ENCODE assay signal across 8 mouse cellular contexts in genomic region chr2:179976628-179977343, GRCm38 (mm10). TPM values are rescaled to one million over a fixed set of nuclear protein-coding genes. Genes with fewer than 3 reads are reported as not detected.
DNase-seq lines count a peak whose midpoint lies in the region; ATAC-seq and TF ChIP-seq lines count a peak whose summit lies in the region.

Gene Taf4 (minus strand): TSS chr2:179976646.

- H3K9me3 ChIP-seq in ES-Bruce4 (replicated peaks; ENCODE audit: control insufficient read depth, insufficient read depth, low read length, poor library complexity, severe bottlenecking), result no peaks in the 10 kb centered on the region
- H3K9me3 ChIP-seq in forebrain, embryonic 14.5 days (replicated peaks; ENCODE audit: control insufficient read depth, low read length), result no peaks in the 10 kb centered on the region
- H3K9me3 ChIP-seq in neural tube, embryonic 14.5 days (ENCODE audit: control insufficient read depth, low read length), result no peaks in the 10 kb centered on the region

- TF ChIP-seq EP300 in ES-Bruce4 (IDR thresholded peaks at IDR 0.05; ENCODE audit: insufficient read depth, low read depth, low read length), result no peak

- TF ChIP-seq POLR2A in ES-Bruce4 (IDR thresholded peaks at IDR 0.05; ENCODE audit: insufficient read depth, low read length), result peak; percentile 62

- peak within 1 kb of the TSS; percentile 82 for H3K4me3 ChIP-seq in ES-Bruce4 (ENCODE audit: low read depth, low read length)
- H3K4me3 ChIP-seq in forebrain, embryonic 14.5 days (ENCODE audit: low read depth, low read length), result peak within 1 kb of the TSS; percentile 84
- peak within 1 kb of the TSS; percentile 59 for H3K4me3 ChIP-seq in neural tube, embryonic 14.5 days (ENCODE audit: low read depth, low read length)

- H3K27ac ChIP-seq in ES-Bruce4 (ENCODE audit: insufficient read depth, low read length), result no peak within 1 kb of the TSS
- H3K27ac ChIP-seq in forebrain, embryonic 14.5 days (ENCODE audit: low read depth, low read length), result peak within 1 kb of the TSS; percentile 93
- H3K27ac ChIP-seq in neural tube, embryonic 14.5 days (ENCODE audit: low read depth, low read length), result peak within 1 kb of the TSS; percentile 96

- peaks cover 3% of the 10 kb centered on the region for H3K4me1 ChIP-seq in ES-Bruce4 (ENCODE audit: control insufficient read depth, insufficient read depth, low read length)
- peaks cover 28% of the 10 kb centered on the region for H3K4me1 ChIP-seq in forebrain, embryonic 14.5 days (ENCODE audit: control insufficient read depth, insufficient read depth, low read length)
- H3K4me1 ChIP-seq in neural tube, embryonic 14.5 days (ENCODE audit: control insufficient read depth, insufficient read depth, low read length), result peaks cover 27% of the 10 kb centered on the region

- intact Hi-C loops in heart, postnatal 14 days (cut with DNase I), result loop anchor here (1.0 to 2.0 kb wide), 2 partner anchors 48 to 66 kb away; partner anchors contain the start of genes Lsm14b, Psma7 and Ss18l1

- ATAC-seq in cerebellum, adult (ENCODE audit: insufficient number of reproducible peaks, low FRiP score, low TSS enrichment), result peak; percentile 60
- peak; percentile 97 for ATAC-seq in forebrain, embryonic 14.5 days
- ATAC-seq in neural tube, embryonic 14.5 days (ENCODE audit: low read depth), result peak; percentile 95

- H3K9ac ChIP-seq in ES-Bruce4 (ENCODE audit: low read depth, poor library complexity, severe bottlenecking), result peak within 1 kb of the TSS; percentile 81
- peak within 1 kb of the TSS; percentile 94 for H3K9ac ChIP-seq in forebrain, embryonic 14.5 days (ENCODE audit: low read length)
- H3K9ac ChIP-seq in neural tube, embryonic 14.5 days (replicated peaks; ENCODE audit: low read depth, low read length), result peak within 1 kb of the TSS; percentile 83

- DNase-seq in forebrain, embryonic 14.5 days (ENCODE audit: low spot score), result peak; percentile 94
- peak; percentile 93 to 94 for DNase-seq in heart, postnatal 14 days
- DNase-seq in layer of hippocampus, adult 18-20 months (ENCODE audit: low spot score in 2 of 2), result peak; percentile 80 to 91
- peak; percentile 86 to 87 for DNase-seq in lung, adult 18-20 months
- DNase-seq in testis, postnatal 10 days (ENCODE audit: low spot score), result peak; percentile 92

- no peak for TF ChIP-seq CTCF in ES-Bruce4 (IDR thresholded peaks at IDR 0.05; ENCODE audit: low read depth, low read length)

- H3K27me3 ChIP-seq in ES-Bruce4 (ENCODE audit: control insufficient read depth, insufficient read depth, low read length, poor library complexity, severe bottlenecking), result no peaks in the 10 kb centered on the region
- no peaks in the 10 kb centered on the region for H3K27me3 ChIP-seq in forebrain, embryonic 14.5 days (replicated peaks; ENCODE audit: control insufficient read depth, insufficient read depth, low read length)
- H3K27me3 ChIP-seq in neural tube, embryonic 14.5 days (ENCODE audit: control insufficient read depth, insufficient read depth, low read length), result no peaks in the 10 kb centered on the region

- H3K36me3 ChIP-seq in ES-Bruce4 (ENCODE audit: control insufficient read depth, insufficient read depth, low read length, poor library complexity, severe bottlenecking), result no peaks in the 10 kb centered on the region
- no peaks in the 10 kb centered on the region for H3K36me3 ChIP-seq in forebrain, embryonic 14.5 days (ENCODE audit: control insufficient read depth, insufficient read depth, low read length)
- no peaks in the 10 kb centered on the region for H3K36me3 ChIP-seq in neural tube, embryonic 14.5 days (ENCODE audit: control insufficient read depth, insufficient read depth, low read length)

- peak within 1 kb of the TSS; percentile 100 for H3K4me2 ChIP-seq in forebrain, embryonic 14.5 days (ENCODE audit: low read length)
- H3K4me2 ChIP-seq in neural tube, embryonic 14.5 days (ENCODE audit: low read depth, low read length), result peak within 1 kb of the TSS; percentile 100

- WGBS in forebrain, embryonic 14.5 days, result under 1% methylated on average over 64 of the region's 84 CpGs
- under 1% methylated on average over 43 of the region's 84 CpGs for WGBS in neural tube, embryonic 14.5 days

RNA-seq across cellular contexts. Expression of gene Taf4, which starts in this region (rescaled TPM):
- 22.4 and 26.4 TPM in 2 replicates for polyA plus RNA-seq in ES-Bruce4 (2011; ENCODE audit: insufficient read depth, insufficient read length, low read depth, missing spikeins)
- 4.3 and 5.8 TPM in 2 replicates for polyA plus RNA-seq in forebrain, embryonic 14.5 days (2014; fragmentation: Nextera tagmentation; extraction: Ambion mirVana)
- 10 to 100 TPM; 15.8 to 19.0 TPM for total RNA-seq in heart, postnatal 14 days (2021)
- 10 to 100 TPM; 20.8 to 23.7 TPM for total RNA-seq in layer of hippocampus, adult 18-20 months (2021)
- 6.6 TPM in 2 replicates for polyA plus RNA-seq in neural tube, embryonic 14.5 days (2014; fragmentation: Nextera tagmentation; extraction: Ambion mirVana)
